Mouse (Mus musculus): Measurements from ENCODE around the gene Otud7b. TPM values are rescaled to one million over a fixed set of nuclear protein-coding genes. Genes with fewer than 3 reads are reported as not detected.

The Otud7b gene
- total and polyA plus RNA-seq, 2 experiments, result 5.9 to 8.9 TPM

- Histone ChIP-seq H3K36me3 (ENCODE audit: control insufficient read depth, insufficient read depth, low read length) (no peaks in the 10 kb centered on the region), H3K79me2 (ENCODE audit: control insufficient read depth, insufficient read depth, low read length) (no peaks in the 10 kb centered on the region), H3K27ac (replicated peaks; ENCODE audit: insufficient read depth, low read depth, low read length) (no peak overlapping the region), H3K4me1 (ENCODE audit: control insufficient read depth, insufficient read depth, low read length) (no peaks in the 10 kb centered on the region), H3K4me3 (ENCODE audit: insufficient read depth, low read depth, low read length) (peak overlapping the region; percentile 16; the same call in 1 of the 2 replicates), H3K9ac (ENCODE audit: low read depth, low read length) (0 out of 2 replicates have a peak overlapping the region, but pooled peaks have one; percentile 20), H3K27me3 (ENCODE audit: control insufficient read depth, insufficient read depth, low read length) (no peaks in the 10 kb centered on the region)
- peak; percentile 99 for DNase-seq (ENCODE audit: extremely low read depth, low read depth, low spot score)
- 17% methylated on average over 13 of the region's 13 CpGs for WGBS
- peak; percentile 24; the same call in 1 of the 2 replicates for TF ChIP-seq POLR2A (IDR thresholded peaks at IDR 0.05; ENCODE audit: extremely low read depth, insufficient read depth, low read length)
- no peak for TF ChIP-seq CTCF (IDR thresholded peaks at IDR 0.05; ENCODE audit: low read depth, low read length)
Measured at GRCm38 (mm10) chr3:96094203-96094602, 10.1 kb upstream of the Otud7b start.

GRCm38 (mm10) chr3:96098168-96098567, 6.2 kb upstream of the Otud7b start:
- WGBS, result 76% methylated on average over 4 of the region's 4 CpGs
- H3K79me2 ChIP-seq (ENCODE audit: control insufficient read depth, insufficient read depth, low read length), result no peaks in the 10 kb centered on the region
- no peaks in the 10 kb centered on the region for H3K4me1 ChIP-seq (ENCODE audit: control insufficient read depth, insufficient read depth, low read length)
- DNase-seq (ENCODE audit: extremely low read depth, low read depth, low spot score), result no peak
- no peaks in the 10 kb centered on the region for H3K36me3 ChIP-seq (ENCODE audit: control insufficient read depth, insufficient read depth, low read length)
- H3K27me3 ChIP-seq (ENCODE audit: control insufficient read depth, insufficient read depth, low read length), result no peaks in the 10 kb centered on the region
- TF ChIP-seq POLR2A (IDR thresholded peaks at IDR 0.05; ENCODE audit: extremely low read depth, insufficient read depth, low read length), result no peak
- H3K4me3 ChIP-seq (ENCODE audit: insufficient read depth, low read depth, low read length), result no peak overlapping the region
- H3K27ac ChIP-seq (replicated peaks; ENCODE audit: insufficient read depth, low read depth, low read length), result no peak overlapping the region
- no peak overlapping the region for H3K9ac ChIP-seq (ENCODE audit: low read depth, low read length)

GRCm38 (mm10) chr3:96098616-96099267, 5.6 kb upstream of the Otud7b start:
- Histone ChIP-seq H3K79me2 (ENCODE audit: control insufficient read depth, insufficient read depth, low read length) (no peaks in the 10 kb centered on the region), H3K27ac (replicated peaks; ENCODE audit: insufficient read depth, low read depth, low read length) (no peak overlapping the region), H3K9ac (ENCODE audit: low read depth, low read length) (no peak overlapping the region), H3K36me3 (ENCODE audit: control insufficient read depth, insufficient read depth, low read length) (no peaks in the 10 kb centered on the region), H3K27me3 (ENCODE audit: control insufficient read depth, insufficient read depth, low read length) (no peaks in the 10 kb centered on the region), H3K4me3 (ENCODE audit: insufficient read depth, low read depth, low read length) (no peak overlapping the region), H3K4me1 (ENCODE audit: control insufficient read depth, insufficient read depth, low read length) (no peaks in the 10 kb centered on the region)
- 32% methylated on average over 7 of the region's 7 CpGs for WGBS
- peak; percentile 45 for DNase-seq (ENCODE audit: extremely low read depth, low read depth, low spot score)
- TF ChIP-seq POLR2A (IDR thresholded peaks at IDR 0.05; ENCODE audit: extremely low read depth, insufficient read depth, low read length) (no peak), CTCF (IDR thresholded peaks at IDR 0.05; ENCODE audit: low read depth, low read length) (no peak)

- H3K4me3 ChIP-seq (ENCODE audit: insufficient read depth, low read depth, low read length), result no peak overlapping the region
- H3K36me3 ChIP-seq (ENCODE audit: control insufficient read depth, insufficient read depth, low read length), result no peaks in the 10 kb centered on the region
- 22% methylated on average over 14 of the region's 14 CpGs for whole genome bisulfite sequencing
- TF ChIP-seq CTCF (IDR thresholded peaks at IDR 0.05; ENCODE audit: low read depth, low read length), result no peak
- no peak for TF ChIP-seq POLR2A (IDR thresholded peaks at IDR 0.05; ENCODE audit: extremely low read depth, insufficient read depth, low read length)
- no peak overlapping the region for H3K27ac ChIP-seq (replicated peaks; ENCODE audit: insufficient read depth, low read depth, low read length)
- H3K4me1 ChIP-seq (ENCODE audit: control insufficient read depth, insufficient read depth, low read length), result peaks cover 8% of the 10 kb centered on the region
- no peak overlapping the region for H3K9ac ChIP-seq (ENCODE audit: low read depth, low read length)
- H3K27me3 ChIP-seq (ENCODE audit: control insufficient read depth, insufficient read depth, low read length), result no peaks in the 10 kb centered on the region
- DNase-seq (ENCODE audit: extremely low read depth, low read depth, low spot score), result peak; percentile 51
- no peaks in the 10 kb centered on the region; the same call in 1 of the 2 replicates for H3K79me2 ChIP-seq (ENCODE audit: control insufficient read depth, insufficient read depth, low read length)
Measured at GRCm38 (mm10) chr3:96102100-96102872, 2.0 kb upstream of the Otud7b start.

- peak overlapping the region; percentile 73 for H3K9ac ChIP-seq (ENCODE audit: low read depth, low read length)
- no peaks in the 10 kb centered on the region for H3K36me3 ChIP-seq (ENCODE audit: control insufficient read depth, insufficient read depth, low read length)
- H3K27me3 ChIP-seq (ENCODE audit: control insufficient read depth, insufficient read depth, low read length), result no peaks in the 10 kb centered on the region
- 11% methylated on average over 8 of the region's 8 CpGs for WGBS
- peaks cover 8% of the 10 kb centered on the region for H3K4me1 ChIP-seq (ENCODE audit: control insufficient read depth, insufficient read depth, low read length)
- peaks cover 10% of the 10 kb centered on the region for H3K79me2 ChIP-seq (ENCODE audit: control insufficient read depth, insufficient read depth, low read length)
- peak overlapping the region; percentile 57 for H3K27ac ChIP-seq (replicated peaks; ENCODE audit: insufficient read depth, low read depth, low read length)
- TF ChIP-seq POLR2A (IDR thresholded peaks at IDR 0.05; ENCODE audit: extremely low read depth, insufficient read depth, low read length) (no peak), CTCF (IDR thresholded peaks at IDR 0.05; ENCODE audit: low read depth, low read length) (no peak)
- H3K4me3 ChIP-seq (ENCODE audit: insufficient read depth, low read depth, low read length), result peak overlapping the region; percentile 72
- peak; percentile 23 for DNase-seq (ENCODE audit: extremely low read depth, low read depth, low spot score)
Measured at GRCm38 (mm10) chr3:96103901-96104260, 446 bp upstream of the Otud7b start.
